Mouse (Mus musculus) embryonic fibroblast, embryonic 13.5 days (primary cell): ENCODE measurements at regions not wholly inside any gene's neighbourhood (a gene's known extent, or its start where the extent isn't known, plus 50 kb on each side); places are given as distances from the start of the nearest gene placed in this dataset.

ENCODE experiments used
- CTCF ChIP-seq: IDR thresholded peaks from 2 replicates; pipeline ENCODE4 v1.5.1; 2011; ENCODE audit warnings: mild to moderate bottlenecking, control low read depth, low read length, moderate library complexity, borderline replicate concordance; ENCODE audit not compliant: insufficient read depth
- POLR2A ChIP-seq: IDR thresholded peaks from 2 replicates; pipeline ENCODE4 v1.6.1; 2011; ENCODE audit warnings: low read depth, mild to moderate bottlenecking, control low read depth, low read length, moderate library complexity

DNA sequence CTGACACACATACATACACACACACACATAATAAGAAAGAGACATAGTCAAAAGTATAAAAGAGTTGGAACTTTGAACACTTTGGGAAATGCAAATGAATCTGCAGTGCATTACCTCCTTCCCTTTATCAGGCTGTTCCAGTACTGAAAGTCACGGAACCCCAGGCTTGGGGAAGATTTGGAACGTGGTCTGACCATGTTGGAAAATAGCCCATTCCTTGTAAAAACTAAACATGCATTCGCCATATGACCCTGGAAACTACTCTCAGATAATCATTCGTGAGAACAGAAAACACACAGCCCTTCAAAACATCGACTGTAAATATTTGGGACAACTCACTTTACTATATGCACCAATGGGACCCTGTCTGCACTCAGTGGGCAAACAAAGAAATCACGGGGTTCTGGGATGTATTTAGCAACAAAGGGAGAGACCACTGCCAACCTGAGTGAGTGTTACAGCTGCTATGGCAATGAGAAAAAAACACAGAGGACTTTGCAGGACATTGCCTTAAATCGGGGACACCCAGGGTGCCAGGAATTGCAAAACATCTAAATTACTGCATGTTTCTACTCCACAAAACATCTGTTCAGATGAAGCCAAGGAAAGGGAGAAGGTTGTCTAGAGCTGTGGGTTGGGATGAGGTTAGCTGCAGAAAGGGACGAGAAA lies 238.3 kb downstream of the Abcc12 start:
- TF ChIP-seq CTCF, result no peak
- TF ChIP-seq POLR2A, result no peak
